Mouse (Mus musculus) CH12.LX (cell line): ENCODE data around the gene Fermt1.

Experiments
- CTCF ChIP-seq, 2 experiments: IDR thresholded peaks in 1 of 2; conservative IDR thresholded peaks in 1 of 2; 2 replicates each; pipeline ENCODE4 v1.5.1; 2011 to 2012; ENCODE audit warnings: low read depth in 2 of 2, low read length in 2 of 2, improper control_type of control experiment in 1 of 2, inconsistent platforms in 1 of 2, mild to moderate bottlenecking in 1 of 2, moderate library complexity in 1 of 2
- ELF1 ChIP-seq: IDR thresholded peaks from 2 replicates; pipeline ENCODE4 v1.6.1; 2014; ENCODE audit warnings: low read depth, mild to moderate bottlenecking, inconsistent platforms, low read length, improper control_type of control experiment
- EP300 ChIP-seq: IDR thresholded peaks from 2 replicates; pipeline ENCODE4 v1.6.1; 2011; ENCODE audit warnings: low read length, improper control_type of control experiment
- HCFC1 ChIP-seq: IDR thresholded peaks from 2 replicates; pipeline ENCODE4 v1.6.1; 2012; ENCODE audit warnings: low read depth, mild to moderate bottlenecking, inconsistent platforms, low read length, improper control_type of control experiment
- MAX ChIP-seq: IDR thresholded peaks from 2 replicates; pipeline ENCODE4 v1.6.1; 2011; ENCODE audit warnings: low read length, improper control_type of control experiment
- NRF1 ChIP-seq: IDR thresholded peaks from 2 replicates; pipeline ENCODE4 v1.6.1; 2014; ENCODE audit warnings: low read depth, mild to moderate bottlenecking, inconsistent platforms, low read length, improper control_type of control experiment, moderate library complexity
- POLR2A ChIP-seq: IDR thresholded peaks from 2 replicates; pipeline ENCODE4 v1.6.1; 2011; ENCODE audit warnings: low read depth, mild to moderate bottlenecking, improper control_type of control experiment, low read length
- POLR2AphosphoS2 ChIP-seq: IDR thresholded peaks from 2 replicates; pipeline ENCODE4 v1.6.1; 2011; ENCODE audit warnings: low read depth, low read length, improper control_type of control experiment
- RCOR1 ChIP-seq: conservative IDR thresholded peaks from 2 replicates; pipeline ENCODE4 v1.6.1; 2012; ENCODE audit warnings: low read depth, mild to moderate bottlenecking, inconsistent platforms, low read length, improper control_type of control experiment
- USF2 ChIP-seq: conservative IDR thresholded peaks from 2 replicates; pipeline ENCODE4 v1.6.1; 2011; ENCODE audit warnings: low read depth, low read length, improper control_type of control experiment
- ZNF384 ChIP-seq: IDR thresholded peaks from 2 replicates; pipeline ENCODE4 v1.6.1; 2012; ENCODE audit warnings: low read depth, low read length, improper control_type of control experiment, inconsistent platforms

DNA sequence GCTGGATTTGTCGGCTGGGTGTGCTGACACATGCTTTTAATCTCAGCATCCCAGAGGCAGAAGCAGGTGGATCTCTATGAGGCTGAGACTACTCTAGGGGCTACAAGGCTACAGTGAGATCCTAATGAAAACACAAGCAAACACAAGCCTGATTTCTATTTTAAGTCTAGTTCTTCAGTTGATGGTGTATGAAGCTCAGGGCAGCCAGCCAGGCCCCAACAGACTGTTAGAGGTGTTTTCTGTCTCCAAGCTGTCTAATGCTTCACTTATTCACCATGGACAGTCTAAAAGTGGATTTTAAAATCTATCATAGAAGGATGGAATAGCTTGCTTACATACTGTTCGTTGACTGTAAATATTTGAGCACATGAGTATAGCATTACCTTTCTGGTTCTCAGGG is 84.2 kb downstream of the Fermt1 start:
- TF ChIP-seq CTCF (conservative IDR thresholded peaks at IDR 0.05 in 1 of 2, IDR thresholded peaks at IDR 0.05 in 1 of 2; ENCODE audit: low read depth in 2 of 2, low read length in 2 of 2): no peak
- TF ChIP-seq ZNF384: no peak
- no peak for TF ChIP-seq EP300
- TF ChIP-seq USF2: no peak
- no peak for TF ChIP-seq POLR2A
- no peak for TF ChIP-seq RCOR1
- no peak for TF ChIP-seq HCFC1
- no peak for TF ChIP-seq NRF1
- TF ChIP-seq MAX: no peak
- no peak for TF ChIP-seq ELF1
- no peak for TF ChIP-seq POLR2AphosphoS2
